Mouse (Mus musculus) erythroid progenitor cell, adult 5-6 weeks (primary cell): ENCODE measurements around the gene Gm35315. TPM values are rescaled to one million over a fixed set of nuclear protein-coding genes. Genes with fewer than 3 reads are reported as not detected.
"Not testable (repeated sequence)": the region's sequence is repeated elsewhere in the genome, so short reads cannot be mapped to it uniquely, and the experiment has no call there.

ENCODE experiments used
- ATAC-seq: replicated peaks from 2 replicates; pipeline ENCODE4 v1.8.0; 2016; ENCODE audit warnings: moderate number of reproducible peaks, mild to moderate bottlenecking, moderate TSS enrichment, inconsistent platforms; ENCODE audit not compliant: poor library complexity, low FRiP score, severe bottlenecking
- total RNA-seq, 2 experiments: library from RNA; stranded (forward) in 1 of 2; stranded (reverse) in 1 of 2; fragments of 150-400 nt in 1 of 2; fragments of 186-747, 209-891 nt in 1 of 2; gene quantifications; 2 replicates each; pipeline versions ENCODE4 v1.2.3 to v1.2.4; 2015 to 2017; ENCODE audit warnings: low replicate concordance in 2 of 2

Gene Gm35315
- total RNA-seq (2015; ENCODE audit: low replicate concordance) (not detected in 2 replicates), total RNA-seq (2017; ENCODE audit: low replicate concordance) (not detected in 2 replicates)

DNA sequence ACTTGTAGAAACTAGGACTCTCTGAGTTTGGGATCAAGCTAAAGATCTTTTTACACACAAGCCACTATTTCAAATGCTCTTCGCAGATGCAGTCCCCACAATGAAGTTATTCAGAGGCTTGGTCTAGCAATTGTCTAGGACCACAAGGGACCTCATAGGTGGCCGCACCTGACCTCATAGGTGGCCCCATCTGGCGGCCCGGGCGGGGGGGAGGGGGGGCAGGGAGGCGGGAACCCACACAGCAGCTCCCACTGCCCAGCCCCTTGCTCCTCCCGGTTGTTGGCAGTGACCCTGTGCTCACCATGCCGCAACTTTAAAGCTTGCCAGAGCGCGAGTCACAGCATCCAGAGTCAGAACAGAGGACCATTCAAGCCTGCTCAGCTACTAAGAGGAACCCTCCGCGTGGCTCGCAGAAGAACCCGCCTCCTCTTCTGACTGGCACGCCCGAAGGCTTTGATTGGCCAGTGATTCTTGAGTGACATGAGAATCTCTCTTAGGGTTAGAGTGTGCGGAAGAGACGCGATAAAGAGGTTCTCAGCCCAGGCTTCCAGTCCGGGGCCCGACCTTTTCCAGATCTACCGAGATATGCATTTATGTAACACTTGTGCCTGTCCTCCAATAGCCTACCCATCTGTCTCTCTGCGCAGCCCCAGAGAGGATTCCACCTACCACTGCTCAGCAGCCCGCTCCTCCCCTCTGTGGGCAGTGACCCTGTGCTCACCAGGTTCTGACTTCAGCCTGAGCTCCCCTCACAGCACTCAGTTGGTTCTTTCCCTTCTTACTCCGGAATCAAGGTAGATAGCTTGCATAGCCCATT, at the start of gene Gm35315:
Gm35315 (minus strand) TSS at position 391 of the 817 bp plus-strand sequence.
- ATAC-seq, result peak; percentile 100

DNA sequence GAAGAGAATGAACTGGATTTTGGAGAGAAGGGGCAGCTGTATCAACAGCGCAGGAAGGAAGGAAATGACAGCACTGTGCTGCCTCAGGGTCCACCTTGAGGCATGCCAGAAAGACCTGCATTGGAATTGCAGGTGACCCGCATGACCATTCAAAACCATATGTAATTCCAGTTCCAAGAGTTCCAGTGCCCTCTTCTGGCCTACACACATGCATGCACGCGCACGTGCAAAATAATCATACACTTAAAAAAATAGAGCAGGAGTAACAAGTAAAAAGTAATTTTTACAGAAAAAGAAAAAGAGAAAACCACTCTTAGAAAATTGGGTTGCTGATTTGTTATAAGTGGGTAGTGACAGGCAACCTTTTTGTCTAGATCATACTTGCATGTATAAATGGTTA, 48.8 kb upstream of the Gm35315 start:
- no peak for ATAC-seq

DNA sequence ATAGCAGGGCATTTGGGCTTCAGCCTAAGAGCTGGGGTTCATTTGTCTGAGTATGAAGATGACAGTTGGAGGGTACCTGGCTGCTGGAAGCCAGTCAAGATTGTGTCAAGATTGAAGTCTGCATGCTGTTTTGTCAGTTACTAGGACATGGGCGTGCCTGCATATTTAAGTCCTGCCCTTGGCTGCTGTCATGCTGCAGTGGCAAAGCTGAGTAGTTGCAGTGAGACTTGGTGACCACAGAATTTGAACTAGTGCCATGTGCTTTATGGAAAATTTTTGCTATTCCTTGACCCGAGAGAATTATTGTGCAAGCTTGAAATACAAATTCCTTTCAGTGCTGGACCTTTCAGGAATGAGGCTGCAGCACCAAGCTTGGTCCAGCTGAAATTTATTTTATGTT, 48.1 kb upstream of the Gm35315 start:
- no peak for ATAC-seq

- no peak for ATAC-seq
Measured at GRCm38 (mm10) chr5:110140424-110140823, 46.2 kb upstream of the Gm35315 start.

- ATAC-seq, result no peak
Measured at GRCm38 (mm10) chr5:110139325-110139724, 45.1 kb upstream of the Gm35315 start.

- ATAC-seq, result no peak
Measured at GRCm38 (mm10) chr5:110137816-110138215, 43.6 kb upstream of the Gm35315 start.

DNA sequence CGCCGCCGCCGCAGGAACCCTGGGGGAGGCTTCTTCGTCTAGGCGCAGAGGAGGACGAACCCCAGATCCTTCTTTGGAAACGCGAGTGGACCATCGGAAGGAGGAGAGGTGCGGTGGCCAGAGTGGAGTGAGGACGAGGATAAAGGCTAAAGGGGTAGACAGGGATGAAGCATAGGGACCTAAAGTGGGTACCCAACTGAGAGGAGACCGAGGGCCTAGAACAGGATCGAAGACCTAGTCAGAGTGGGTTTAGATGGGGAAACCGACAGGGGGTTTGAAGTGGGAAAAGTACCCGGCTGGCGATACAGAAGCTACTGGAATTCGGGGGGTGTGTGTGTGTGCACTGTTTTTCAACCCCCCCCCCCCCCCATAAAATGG, 41.9 kb upstream of the Gm35315 start:
- no peak for ATAC-seq

- peak; percentile 99 for ATAC-seq
Measured at GRCm38 (mm10) chr5:110135293-110136086, 41.3 kb upstream of the Gm35315 start, which contains the start of gene Chfr. Chfr (plus strand) TSS chr5:110135842.

DNA sequence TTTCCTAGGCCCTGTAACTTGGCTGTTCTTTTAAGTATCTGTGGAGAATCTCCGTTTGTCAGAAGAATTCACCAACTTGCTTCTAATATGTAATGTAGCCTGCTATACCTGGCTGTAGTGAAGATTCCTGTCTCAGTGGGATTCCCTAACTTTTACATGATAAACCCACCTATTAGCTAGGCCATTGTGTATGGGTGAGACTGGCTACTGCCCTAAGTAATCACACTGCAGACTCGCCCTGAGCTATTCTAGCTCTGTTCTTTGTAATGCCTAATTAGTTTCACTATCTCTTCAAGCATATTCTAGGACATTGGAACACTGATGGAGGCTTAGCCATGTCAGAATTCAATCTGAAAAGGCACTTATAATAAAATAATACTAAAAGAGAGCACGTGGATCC, 28.2 kb upstream of the Gm35315 start:
- ATAC-seq, result not testable (repeated sequence)

DNA sequence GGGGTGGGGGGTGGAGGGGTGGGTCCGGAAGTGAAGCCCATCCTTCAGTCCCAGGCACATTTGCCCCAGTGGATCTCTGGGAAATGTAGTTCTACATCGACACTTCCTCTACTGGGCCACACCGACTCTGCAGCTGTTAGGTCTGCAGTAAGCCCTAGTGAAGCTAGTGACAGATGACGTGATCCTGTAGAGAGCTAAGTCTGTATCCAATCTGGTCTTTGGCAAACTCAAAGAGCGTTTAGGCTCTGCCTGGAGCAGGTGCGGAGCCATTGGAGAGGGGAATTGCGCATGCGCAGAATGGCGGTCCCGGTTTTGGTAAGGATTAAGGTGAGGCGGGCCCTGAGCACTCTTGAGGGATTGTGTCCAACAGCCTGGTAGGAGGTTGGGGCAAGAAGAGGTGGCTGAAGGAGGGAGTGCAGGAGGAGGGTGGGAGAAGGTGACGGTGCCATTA, 15.8 kb upstream of the Gm35315 start, which contains the start of gene Zfp605:
Zfp605 (plus strand) TSS at position 102 of the 451 bp plus-strand sequence.
- ATAC-seq, result peak; percentile 56

- ATAC-seq, result no peak
Measured at GRCm38 (mm10) chr5:110108305-110108628, 14.0 kb upstream of the Gm35315 start.

DNA sequence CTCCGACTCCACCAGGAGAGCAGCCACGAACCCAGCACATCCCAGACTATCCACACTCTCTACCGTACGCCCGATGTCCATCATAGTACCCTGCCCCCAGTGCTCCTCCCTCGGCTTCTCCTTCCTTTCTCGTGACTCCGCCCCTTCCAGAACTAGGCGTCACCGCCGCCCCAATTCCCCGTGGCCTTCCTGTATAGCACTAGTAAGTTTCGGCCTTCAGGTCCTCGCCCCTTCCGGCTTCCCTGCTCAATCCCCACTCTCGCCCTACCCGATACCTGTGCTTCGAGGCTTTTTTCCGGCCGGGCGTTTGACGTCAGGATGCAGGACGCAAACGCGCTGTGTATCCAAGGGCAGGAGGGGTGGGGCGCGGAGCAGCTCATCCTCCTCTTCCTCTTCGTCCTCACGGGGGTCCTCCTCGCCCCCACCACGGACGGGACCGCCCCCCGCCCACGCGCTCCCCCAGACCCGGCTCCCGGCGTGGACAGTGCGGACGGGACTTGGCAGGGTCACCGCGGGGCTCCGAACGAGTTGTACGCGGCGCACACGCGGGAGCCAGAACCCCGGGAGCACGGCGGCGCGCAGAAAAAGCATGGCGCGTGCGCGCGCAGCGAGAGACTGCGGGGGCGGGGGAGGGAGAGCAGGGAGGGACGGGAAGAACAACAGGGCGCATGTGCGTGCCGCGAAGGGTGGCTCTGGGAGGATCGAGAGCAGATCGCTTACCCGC, 13.5 kb upstream of the Gm35315 start, which contains the start of gene Gtpbp6:
Gtpbp6 (minus strand) TSS at position 617 of the 724 bp plus-strand sequence.
- peak; percentile 87 for ATAC-seq

DNA sequence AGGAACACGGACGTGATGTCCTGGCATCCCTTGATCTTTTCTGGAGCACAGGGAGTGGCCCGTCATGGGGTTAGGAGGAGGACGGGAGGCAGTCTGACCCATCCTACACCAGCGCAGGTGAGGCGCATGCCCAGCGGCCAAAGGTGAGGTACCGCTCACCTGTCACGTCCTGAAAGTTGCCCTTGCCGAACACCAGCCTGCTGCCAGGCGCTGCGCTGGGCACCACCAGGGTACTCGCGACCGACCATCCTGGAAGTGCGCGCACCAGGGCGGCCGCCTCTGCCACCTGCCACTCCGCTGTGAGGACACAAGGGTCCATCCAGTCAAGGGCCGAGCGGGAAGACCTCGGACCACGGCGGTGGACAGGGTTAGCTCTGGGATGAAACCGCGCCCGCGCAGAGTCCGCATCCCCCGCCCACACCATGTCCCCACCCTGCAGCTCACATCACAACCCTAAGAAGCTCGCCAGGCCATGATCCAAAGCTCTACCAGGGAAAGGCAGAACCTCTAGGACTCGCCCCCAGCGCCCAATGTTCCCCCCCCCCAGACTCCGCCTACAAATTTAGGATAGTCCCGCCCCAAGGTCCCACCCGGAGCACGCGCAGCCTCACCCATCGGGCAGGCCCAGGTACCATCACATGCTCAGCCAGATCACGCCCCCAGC, 12.8 kb upstream of the Gm35315 start:
- no peak; the same call in 1 of the 2 replicates for ATAC-seq

DNA sequence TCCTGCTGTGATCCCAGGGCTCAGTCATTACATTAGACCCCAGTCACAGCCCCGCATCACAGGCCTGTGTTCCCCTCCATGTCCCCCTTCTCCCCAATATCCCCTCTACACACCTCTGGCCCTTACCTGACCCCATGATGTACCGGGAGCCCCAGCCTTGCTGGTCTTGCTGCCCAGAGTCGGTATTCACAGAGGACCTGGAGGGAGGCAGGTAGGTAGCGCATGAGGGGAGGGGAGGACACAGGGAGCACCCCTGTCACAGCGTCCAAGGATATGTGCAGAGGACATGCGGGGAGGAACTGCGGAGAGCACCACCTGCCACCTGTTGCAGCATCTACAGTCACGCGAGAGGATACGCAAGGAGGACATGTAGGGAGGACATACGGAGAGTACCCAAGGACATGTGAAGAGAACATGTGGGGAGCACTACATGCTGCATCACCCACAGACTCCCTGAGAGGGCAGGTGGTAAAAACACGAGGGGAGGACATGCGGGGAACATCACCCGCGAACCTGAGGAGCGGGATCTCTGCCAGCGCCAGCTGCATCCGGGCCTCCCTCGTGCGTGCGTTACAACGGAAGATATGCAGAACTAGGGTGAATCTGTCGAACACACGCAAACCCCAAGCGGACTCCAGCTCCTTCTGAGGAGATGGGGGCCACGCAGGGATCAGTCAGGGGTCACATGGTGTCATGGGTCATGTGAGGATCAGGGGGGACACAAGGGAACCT, 12.1 kb upstream of the Gm35315 start:
- no peak for ATAC-seq

GRCm38 (mm10) chr5:110104616-110105380, 10.6 kb upstream of the Gm35315 start:
- ATAC-seq, result no peak

DNA sequence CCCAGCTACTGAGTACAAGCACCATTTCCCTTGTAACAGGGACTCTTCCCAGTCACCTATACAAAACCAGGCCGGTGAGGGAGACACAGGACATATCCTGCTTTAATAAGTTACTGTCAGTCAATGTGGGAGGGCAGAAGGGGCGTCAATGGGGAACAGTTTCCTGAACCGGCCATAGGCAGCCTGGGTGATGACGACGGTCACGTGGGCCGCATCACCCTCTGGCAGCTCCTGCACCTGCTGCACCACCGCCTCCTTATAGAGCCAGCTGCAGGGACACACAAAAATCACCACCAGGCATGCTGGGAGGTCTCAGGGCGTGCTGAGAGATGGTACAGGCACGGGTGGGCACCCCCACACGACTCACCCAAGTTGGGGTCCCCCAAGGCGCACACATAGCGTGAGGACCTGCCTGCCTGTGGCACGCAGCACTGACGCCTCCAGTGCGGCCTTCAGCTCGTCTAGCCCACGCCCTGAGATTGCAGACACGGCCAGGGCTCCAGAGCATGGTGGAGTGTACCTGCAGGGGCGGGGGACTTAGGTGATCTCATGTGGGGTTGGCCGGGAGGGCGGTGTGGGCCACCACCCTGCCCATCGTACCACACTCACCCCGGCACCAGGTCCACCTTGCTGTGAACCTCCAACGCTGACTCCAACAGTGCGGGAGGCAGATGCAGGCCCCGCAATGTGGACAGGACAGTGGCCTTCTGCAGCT, 9.8 kb upstream of the Gm35315 start:
- no peak for ATAC-seq

- no peak for ATAC-seq
Measured at GRCm38 (mm10) chr5:110102853-110103625, 8.8 kb upstream of the Gm35315 start.
